Mouse (Mus musculus) cortical plate, adult 2 months (tissue): ENCODE measurements around the gene Scarf2.

Experiments
- CTCF ChIP-seq: fragments of 200-500 bp; IDR thresholded peaks from 2 replicates; pipeline ENCODE4 v1.5.1; 2011; ENCODE audit warnings: mild to moderate bottlenecking, control low read depth, low read length; ENCODE audit not compliant: insufficient read depth; ENCODE audit errors: extremely low read depth
- POLR2A ChIP-seq: fragments of 200-500 bp; IDR thresholded peaks from 2 replicates; pipeline ENCODE4 v1.6.1; 2011; ENCODE audit warnings: mild to moderate bottlenecking, low read length, control low read depth; ENCODE audit not compliant: insufficient read depth; ENCODE audit errors: extremely low read depth

DNA sequence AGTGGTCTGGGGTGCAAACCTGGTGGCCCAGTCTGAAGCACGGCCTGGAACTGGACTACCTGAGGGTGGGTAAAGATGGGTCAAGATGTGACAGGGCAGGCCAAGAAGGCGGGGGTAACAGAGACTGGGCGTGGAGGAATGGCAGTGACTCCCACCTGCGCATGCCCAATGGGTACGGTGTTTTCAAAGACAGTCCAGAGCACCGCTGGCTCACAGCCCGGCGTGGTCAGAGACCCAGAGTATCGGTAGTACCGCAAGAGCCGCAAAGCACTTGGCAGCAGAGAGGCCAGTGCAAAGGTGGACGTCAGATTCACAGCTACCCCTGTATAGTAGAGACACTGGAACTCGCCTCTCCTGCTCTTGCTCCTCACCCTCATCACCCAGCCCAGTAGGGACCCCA lies 38.4 kb downstream of the Scarf2 start:
- TF ChIP-seq POLR2A (0 out of 2 replicates have a peak, but pooled peaks have one; percentile 6), CTCF (no peak)
